ENCODE assay signal across 9 mouse cellular contexts in the genomic region with DNA sequence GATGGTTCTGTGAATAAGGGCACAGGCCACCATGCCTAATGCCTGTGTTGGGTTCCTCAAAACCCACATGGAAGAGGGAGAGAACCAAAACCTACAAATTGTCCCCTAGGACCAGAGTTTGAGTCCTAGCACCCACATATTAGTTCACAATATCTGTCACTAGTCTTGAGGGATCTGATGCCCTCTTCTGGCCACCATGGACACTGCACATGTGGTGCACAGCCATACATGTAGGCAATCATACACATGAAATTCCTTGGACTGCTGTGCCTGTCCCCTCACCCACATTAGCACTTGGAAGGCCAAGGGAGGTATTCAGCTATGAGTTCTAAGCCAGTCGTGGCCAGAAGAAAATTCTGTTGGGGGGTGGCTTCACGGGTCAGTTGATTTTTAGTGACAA. TPM values are rescaled to one million over a fixed set of nuclear protein-coding genes. Genes with fewer than 3 reads are reported as not detected.
DNase-seq lines count a peak whose midpoint lies in the region; ATAC-seq and TF ChIP-seq lines count a peak whose summit lies in the region.
"Had no signal": no experiment of that assay in that cellular context is flagged by ENCODE, and none has a peak within 500 bp of the region (broad histone marks: within the 10 kb centered on the region; RNA-seq: fewer than 3 reads in every experiment).

No protein-coding gene starts in this region.

- no peak overlapping the region for H3K27ac ChIP-seq in layer of hippocampus, adult 2 months
- H3K27ac ChIP-seq: hindbrain, embryonic 13.5 days had no signal

- no peak for DNase-seq in layer of hippocampus, adult 2 months (ENCODE audit: low spot score in 2 of 2)
- no peak for DNase-seq in layer of hippocampus, postnatal 14 days (ENCODE audit: low spot score in 2 of 2)
- peak; percentile 4 to 5 for DNase-seq in B cell, adult 2 months
- DNase-seq in G1E (ENCODE audit: low spot score): no peak
- DNase-seq in gastrocnemius, postnatal 36 days: no peak
- no peak for DNase-seq in layer of hippocampus, postnatal 36 days
- DNase-seq: embryo, embryonic 11 days had no signal

- peaks cover 3% of the 10 kb centered on the region; the same call in 1 of the 2 replicates for H3K9me3 ChIP-seq in G1E (replicated peaks)

- ATAC-seq in G1E (ENCODE audit: extremely low read depth, insufficient number of reproducible peaks, low FRiP score, poor library complexity, severe bottlenecking): no peak
- peak; percentile 27; the same call in 1 of the 2 replicates for ATAC-seq in granulocyte monocyte progenitor cell, adult 5-6 weeks (replicated peaks; ENCODE audit: poor library complexity, severe bottlenecking)

- peaks cover 55% of the 10 kb centered on the region for H3K36me3 ChIP-seq in G1E (replicated peaks)

- intact Hi-C loops in gastrocnemius, postnatal 36 days (cut with DNase I): loop anchor here (5.0 kb wide), 1 partner anchor 687 kb away; no protein-coding TSS in a partner anchor

- H3K27me3 ChIP-seq in G1E (ENCODE audit: insufficient read depth, low read length): no peaks in the 10 kb centered on the region
- H3K27me3 ChIP-seq: hindbrain, embryonic 13.5 days had no signal

- TF ChIP-seq CTCF in layer of hippocampus, adult 2 months (conservative IDR thresholded peaks at IDR 0.05): peak; percentile 57
- peak; percentile 23; the same call in 1 of the 2 replicates for TF ChIP-seq CTCF in G1E (IDR thresholded peaks at IDR 0.05; ENCODE audit: low read depth, low read length)

- no peak overlapping the region for H3K4me3 ChIP-seq in layer of hippocampus, adult 2 months
- H3K4me3 ChIP-seq in G1E (ENCODE audit: low read depth, low read length): no peak overlapping the region
- H3K4me3 ChIP-seq: hindbrain, embryonic 13.5 days had no signal

- H3K4me1 ChIP-seq in G1E (ENCODE audit: insufficient read depth, low read depth, low read length): peaks cover 31% of the 10 kb centered on the region
- H3K4me1 ChIP-seq: hindbrain, embryonic 13.5 days had no signal

RNA-seq across cellular contexts. Expression of a gene that starts 36.0 kb away (rescaled TPM):
- total RNA-seq in layer of hippocampus, adult 2 months (2021): 10 to 100 TPM; 28.2 to 28.3 TPM
- 10 to 100 TPM; 22.9 to 23.6 TPM for total RNA-seq in layer of hippocampus, postnatal 14 days (2021)
- total RNA-seq in G1E (2014; fragmentation: Nextera tagmentation) (15.6 and 16.8 TPM in 2 replicates), G1E (2017) (4.0 and 4.1 TPM in 2 replicates)
- 0.78 and 0.98 TPM in 2 replicates for polyA plus RNA-seq in G1E (2012)
- 9.9 and 10.5 TPM in 2 replicates for total RNA-seq in granulocyte monocyte progenitor cell, adult 5-6 weeks (2014; fragmentation: Nextera tagmentation)
- total RNA-seq in granulocyte monocyte progenitor cell, adult 5-6 weeks (2017): 4.6 and 5.6 TPM in 2 replicates
- total RNA-seq in gastrocnemius, postnatal 36 days (2021): 1 to 10 TPM; 5.1 to 5.2 TPM
- total RNA-seq in layer of hippocampus, postnatal 36 days (2021): 10 to 100 TPM; 27.8 to 29.2 TPM

Comparison
In these comparisons a context has a peak if more than half of its experiments do, and no peak if none do; other contexts are left out.
1. DNase-seq: peak in B cell, adult 2 months (2 of 2); none in layer of hippocampus, adult 2 months (0 of 2), layer of hippocampus, postnatal 14 days (0 of 2), G1E (single experiment), gastrocnemius, postnatal 36 days (0 of 2) and layer of hippocampus, postnatal 36 days (0 of 2).